Mouse (Mus musculus): ENCODE measurements around the gene Pigw. TPM values are rescaled to one million over a fixed set of nuclear protein-coding genes. Genes with fewer than 3 reads are reported as not detected.
"Not testable (repeated sequence)": the region's sequence is repeated elsewhere in the genome, so short reads cannot be mapped to it uniquely, and the experiment has no call there.

Pigw gene
- total and polyA plus RNA-seq, 3 experiments = 2.3 to 6.3 (median 5.6) TPM

DNA sequence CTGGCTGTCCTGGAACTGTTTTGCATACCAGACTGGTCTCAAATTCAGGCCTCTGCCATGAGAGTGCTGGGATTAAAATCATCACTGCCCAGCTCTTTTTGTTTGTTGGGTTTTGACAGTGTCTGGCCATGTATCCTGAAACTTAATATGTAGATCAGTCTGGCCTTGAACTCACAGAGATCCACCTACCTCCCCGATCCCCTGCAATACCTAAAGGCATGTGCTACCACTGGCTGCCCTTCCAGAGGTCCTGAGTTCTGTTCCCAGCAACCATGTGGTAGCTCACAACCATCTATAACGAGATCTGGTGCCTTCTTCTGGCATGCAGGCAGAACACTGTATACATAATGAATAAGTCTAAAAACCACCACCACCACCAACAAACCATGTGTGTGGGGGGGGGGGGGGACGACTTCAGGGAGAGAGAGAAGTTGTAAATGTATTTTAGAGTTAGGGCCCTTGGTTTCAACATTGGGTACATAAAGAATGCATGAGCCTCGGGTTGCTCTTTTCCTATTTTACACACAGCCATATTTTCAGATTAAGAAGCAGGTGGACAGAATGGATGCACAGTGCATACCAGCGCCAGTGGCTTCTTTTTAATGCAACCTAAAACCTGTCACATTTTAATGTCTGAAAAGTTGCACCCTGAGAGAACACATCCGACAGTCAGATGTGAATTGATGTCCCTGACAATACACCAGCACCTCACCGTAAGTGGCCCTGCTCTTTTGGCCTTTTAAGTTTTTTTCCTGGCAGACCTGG lies 896 bp downstream of the Pigw start:
- DNase-seq = no peak
- intact Hi-C loops (cut with DNase I) = no loop called here
- no peaks in the 10 kb centered on the region; the same call in 1 of the 2 replicates for H3K79me2 ChIP-seq (replicated peaks; ENCODE audit: control insufficient read depth, insufficient read depth, low read length)
- peak overlapping the region; percentile 97 for H3K4me3 ChIP-seq
- TF ChIP-seq POLR2A (IDR thresholded peaks at IDR 0.05; ENCODE audit: insufficient read depth, low read depth, low read length) = no peak
- no peak for TF ChIP-seq EP300 (IDR thresholded peaks at IDR 0.05; ENCODE audit: insufficient read depth, low read depth, low read length)
- TF ChIP-seq CTCF (IDR thresholded peaks at IDR 0.05) = no peak
- H3K4me1 ChIP-seq (ENCODE audit: control insufficient read depth, insufficient read depth, low read length) = peaks cover 4% of the 10 kb centered on the region; the same call in 1 of the 2 replicates
- H3K36me3 ChIP-seq (ENCODE audit: control insufficient read depth, insufficient read depth, low read length) = no peaks in the 10 kb centered on the region
- peak overlapping the region; percentile 81 for H3K9ac ChIP-seq (ENCODE audit: low read depth, low read length)
- no peaks in the 10 kb centered on the region for H3K27me3 ChIP-seq (ENCODE audit: control insufficient read depth, insufficient read depth, low read length)
- 19% methylated on average over 7 of the region's 7 CpGs for WGBS
- H3K27ac ChIP-seq = peak overlapping the region; percentile 90

DNA sequence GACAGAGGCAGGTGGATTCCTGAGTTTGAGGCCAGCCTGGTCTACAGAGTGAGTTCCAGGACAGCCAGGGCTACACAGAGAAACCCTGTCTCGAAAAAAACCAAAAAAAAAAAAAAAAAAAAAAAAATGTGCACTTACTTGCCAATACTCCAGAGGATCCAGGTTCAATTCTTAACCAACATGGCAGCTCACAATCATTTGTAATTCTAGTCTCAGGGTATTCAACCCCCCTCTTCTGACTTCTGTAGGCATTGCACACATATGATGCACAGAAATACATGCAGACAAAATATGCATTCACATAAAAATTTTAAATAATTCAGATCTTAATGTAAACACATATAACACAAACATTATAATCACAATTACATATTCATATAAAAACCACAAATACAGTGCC lies 4.1 kb downstream of the Pigw start:
- H3K4me1 ChIP-seq (ENCODE audit: control insufficient read depth, insufficient read depth, low read length); H3K27ac ChIP-seq; H3K9ac ChIP-seq (ENCODE audit: low read depth, low read length); H3K27me3 ChIP-seq (ENCODE audit: control insufficient read depth, insufficient read depth, low read length); H3K4me3 ChIP-seq; H3K79me2 ChIP-seq (replicated peaks; ENCODE audit: control insufficient read depth, insufficient read depth, low read length); H3K36me3 ChIP-seq (ENCODE audit: control insufficient read depth, insufficient read depth, low read length); intact Hi-C loops (cut with DNase I); DNase-seq: not testable (repeated sequence)
- 62% methylated on average over 1 of the region's 1 CpGs for WGBS

DNA sequence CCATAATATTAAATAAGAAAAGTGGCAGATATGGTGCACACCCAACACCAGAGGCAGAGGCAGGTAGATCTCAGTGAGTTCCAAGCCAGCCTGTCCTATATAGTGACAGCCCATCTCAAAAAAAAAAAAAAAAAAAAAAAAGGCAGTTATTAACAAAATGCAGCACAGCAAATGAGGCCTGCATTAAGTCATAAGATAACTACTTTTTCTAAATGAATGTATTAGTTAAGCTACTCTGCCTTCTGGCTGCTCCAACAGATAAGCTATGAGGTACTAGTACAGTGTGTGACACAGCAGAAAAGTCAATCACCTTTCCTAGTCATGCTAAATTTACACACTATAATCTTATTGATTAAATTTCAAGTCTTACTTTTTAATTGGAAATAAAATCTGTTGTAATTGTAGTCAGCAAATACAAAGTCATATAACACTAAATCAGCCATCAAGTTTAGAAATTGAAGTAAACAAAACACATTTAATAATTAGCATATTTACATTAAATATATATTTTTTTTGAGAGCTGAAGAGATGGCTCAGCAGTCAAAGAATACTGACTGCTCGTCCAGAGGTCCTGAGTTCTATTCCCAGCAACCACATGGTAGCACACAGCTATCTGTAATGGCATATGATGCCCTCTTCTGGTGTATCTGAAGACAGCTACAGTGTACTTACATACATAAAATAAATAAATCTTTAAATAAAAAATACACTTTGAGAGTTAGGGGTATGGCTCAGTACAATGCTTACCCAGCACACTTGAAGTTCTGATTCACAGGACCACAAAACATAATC lies 6.8 kb downstream of the Pigw start:
- Histone ChIP-seq H3K27ac (no peak overlapping the region), H3K4me3 (no peak overlapping the region), H3K36me3 (ENCODE audit: control insufficient read depth, insufficient read depth, low read length) (peaks cover 9% of the 10 kb centered on the region), H3K27me3 (ENCODE audit: control insufficient read depth, insufficient read depth, low read length) (no peaks in the 10 kb centered on the region), H3K4me1 (ENCODE audit: control insufficient read depth, insufficient read depth, low read length) (no peaks in the 10 kb centered on the region; the same call in 1 of the 2 replicates), H3K9ac (ENCODE audit: low read depth, low read length) (no peak overlapping the region), H3K79me2 (replicated peaks; ENCODE audit: control insufficient read depth, insufficient read depth, low read length) (no peaks in the 10 kb centered on the region)
- intact Hi-C loops (cut with DNase I) = loop anchor here (5.0 kb wide), 1 partner anchor 361 kb away; the partner anchor contains the start of gene Aatf
- TF ChIP-seq EP300 (IDR thresholded peaks at IDR 0.05; ENCODE audit: insufficient read depth, low read depth, low read length) (no peak), POLR2A (IDR thresholded peaks at IDR 0.05; ENCODE audit: insufficient read depth, low read depth, low read length) (no peak), CTCF (IDR thresholded peaks at IDR 0.05) (peak; percentile 25; the same call in 1 of the 2 replicates)
- WGBS = 91% methylated on average over 1 of the region's 1 CpGs
- no peak for DNase-seq

DNA sequence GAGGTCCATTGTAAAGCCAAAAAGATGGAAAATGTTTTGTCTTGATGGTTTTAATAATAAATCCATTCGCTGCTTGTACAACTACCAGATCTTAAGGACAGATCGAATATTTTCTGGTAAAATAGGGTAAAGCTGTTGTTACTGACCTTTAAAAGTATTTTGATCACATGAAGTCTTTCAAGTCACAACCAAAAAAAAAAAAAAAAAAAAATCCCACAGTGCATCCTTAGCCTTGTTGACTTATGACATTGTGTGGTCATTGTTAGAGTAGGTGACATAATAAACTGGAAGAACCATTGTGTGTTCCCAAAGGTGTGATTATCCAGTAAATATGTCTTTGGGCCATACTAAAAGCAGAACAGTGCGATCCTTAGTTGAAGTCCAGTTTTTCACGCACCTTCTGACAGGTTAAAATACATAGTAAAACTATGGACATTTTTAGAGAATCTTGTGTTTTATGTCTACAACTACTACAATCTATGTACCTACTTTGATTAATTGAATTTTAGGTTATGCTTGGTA lies 8.5 kb downstream of the Pigw start:
- no peak for DNase-seq
- peaks cover 19% of the 10 kb centered on the region for H3K36me3 ChIP-seq (ENCODE audit: control insufficient read depth, insufficient read depth, low read length)
- peak overlapping the region; percentile 71 for H3K4me3 ChIP-seq
- peaks cover 1% of the 10 kb centered on the region; the same call in 1 of the 2 replicates for H3K79me2 ChIP-seq (replicated peaks; ENCODE audit: control insufficient read depth, insufficient read depth, low read length)
- peak overlapping the region; percentile 93 for H3K9ac ChIP-seq (ENCODE audit: low read depth, low read length)
- no peak for TF ChIP-seq EP300 (IDR thresholded peaks at IDR 0.05; ENCODE audit: insufficient read depth, low read depth, low read length)
- TF ChIP-seq CTCF (IDR thresholded peaks at IDR 0.05) = no peak
- TF ChIP-seq POLR2A (IDR thresholded peaks at IDR 0.05; ENCODE audit: insufficient read depth, low read depth, low read length) = no peak
- H3K4me1 ChIP-seq (ENCODE audit: control insufficient read depth, insufficient read depth, low read length) = peaks cover 3% of the 10 kb centered on the region
- WGBS = 54% methylated on average over 4 of the region's 4 CpGs
- peak overlapping the region; percentile 100 for H3K27ac ChIP-seq
- no peaks in the 10 kb centered on the region for H3K27me3 ChIP-seq (ENCODE audit: control insufficient read depth, insufficient read depth, low read length)
- intact Hi-C loops (cut with DNase I) = loop anchor here (1.0 to 5.0 kb wide), 2 partner anchors 9 to 359 kb away; partner anchors contain the start of genes Aatf, Myo19 and Pigw

DNA sequence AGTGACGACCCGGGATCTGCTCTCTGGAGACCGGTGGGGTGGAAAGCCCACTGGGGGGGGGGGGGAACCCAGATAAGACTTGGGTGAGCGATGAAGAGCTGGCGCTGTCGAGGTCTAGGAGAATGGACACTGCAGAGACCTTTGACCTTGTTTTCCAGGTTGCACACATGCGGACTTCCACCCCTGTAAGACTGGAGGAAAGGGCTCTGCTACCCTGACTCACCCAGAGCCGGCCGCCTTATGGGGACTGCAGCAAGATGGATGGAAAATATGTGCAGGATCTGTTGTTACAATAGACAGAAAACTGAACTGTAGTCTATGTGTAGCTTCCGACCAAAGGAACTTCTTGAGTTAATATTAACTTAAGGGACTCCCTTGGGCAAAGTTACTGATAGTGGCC lies 9.0 kb downstream of the Pigw start:
- no peak for DNase-seq
- TF ChIP-seq EP300 (IDR thresholded peaks at IDR 0.05; ENCODE audit: insufficient read depth, low read depth, low read length) (no peak), CTCF (IDR thresholded peaks at IDR 0.05) (no peak), POLR2A (IDR thresholded peaks at IDR 0.05; ENCODE audit: insufficient read depth, low read depth, low read length) (no peak)
- peaks cover 1% of the 10 kb centered on the region; the same call in 1 of the 2 replicates for H3K79me2 ChIP-seq (replicated peaks; ENCODE audit: control insufficient read depth, insufficient read depth, low read length)
- WGBS = under 1% methylated on average over 10 of the region's 10 CpGs
- H3K36me3 ChIP-seq (ENCODE audit: control insufficient read depth, insufficient read depth, low read length) = peaks cover 19% of the 10 kb centered on the region
- H3K4me1 ChIP-seq (ENCODE audit: control insufficient read depth, insufficient read depth, low read length) = peaks cover 5% of the 10 kb centered on the region
- H3K27me3 ChIP-seq (ENCODE audit: control insufficient read depth, insufficient read depth, low read length) = no peaks in the 10 kb centered on the region
- intact Hi-C loops (cut with DNase I) = loop anchor here (1.0 to 5.0 kb wide), 2 partner anchors 9 to 359 kb away; partner anchors contain the start of genes Aatf, Myo19 and Pigw
- H3K27ac ChIP-seq = peak overlapping the region; percentile 100
- peak overlapping the region; percentile 71 for H3K4me3 ChIP-seq
- H3K9ac ChIP-seq (ENCODE audit: low read depth, low read length) = peak overlapping the region; percentile 93
